Mouse (Mus musculus) midbrain, embryonic 11.5 days (tissue): ENCODE results near the gene Mthfr. TPM values are rescaled to one million over a fixed set of nuclear protein-coding genes. Genes with fewer than 3 reads are reported as not detected.
A peak's percentile ranks its signal among the peaks of the same experiment; 100 is the strongest.
"Not testable (repeated sequence)": the region's sequence is repeated elsewhere in the genome, so short reads cannot be mapped to it uniquely, and the experiment has no call there.

Experiments used
- ATAC-seq: fragments of 200-750 bp; cut with Nextera tagmentation; 2 replicates; pipeline ENCODE4 v1.8.0; 2017; ENCODE audit warnings: moderate TSS enrichment, moderate library complexity; ENCODE audit not compliant: low FRiP score
- DNase-seq: peaks from one replicate; pipeline ENCODE4 v3.0.0; 2015; ENCODE audit warnings: low spot score; ENCODE audit errors: missing footprints
- H3K27ac ChIP-seq: fragments of 300-500 bp; sonication (generic); 2 replicates; pipeline ENCODE4 v1.5.1; 2014; ENCODE audit warnings: low read depth, low read length
- H3K27me3 ChIP-seq: fragments of 300-500 bp; sonication (generic); 2 replicates; pipeline ENCODE4 v1.6.1; 2014; ENCODE audit warnings: mild to moderate bottlenecking, low read length, moderate library complexity, mixed read lengths; ENCODE audit not compliant: control insufficient read depth, insufficient read depth
- H3K36me3 ChIP-seq: fragments of 300-500 bp; sonication (generic); 2 replicates; pipeline ENCODE4 v1.6.1; 2014; ENCODE audit warnings: mild to moderate bottlenecking, low read length, moderate library complexity, mixed read lengths; ENCODE audit not compliant: control insufficient read depth, insufficient read depth
- H3K4me1 ChIP-seq: fragments of 300-500 bp; sonication (generic); 2 replicates; pipeline ENCODE4 v1.6.1; 2014; ENCODE audit warnings: low read length; ENCODE audit not compliant: control insufficient read depth, insufficient read depth
- H3K4me2 ChIP-seq: fragments of 300-500 bp; sonication (generic); 2 replicates; pipeline ENCODE4 v1.6.1; 2014; ENCODE audit warnings: mild to moderate bottlenecking, moderate library complexity
- H3K4me3 ChIP-seq: fragments of 300-500 bp; sonication (generic); 2 replicates; pipeline ENCODE4 v1.5.1; 2014; ENCODE audit warnings: low read depth, low read length
- H3K9ac ChIP-seq: fragments of 300-500 bp; sonication (generic); 2 replicates; pipeline ENCODE4 v1.6.1; 2014; ENCODE audit warnings: low read length
- H3K9me3 ChIP-seq: fragments of 300-500 bp; sonication (generic); 2 replicates; pipeline ENCODE4 v1.6.1; 2016; ENCODE audit warnings: low read length; ENCODE audit not compliant: control insufficient read depth
- WGBS: fragments of 180-500 bp; shearing (Covaris S2); extraction: QIAGEN DNeasy Blood & Tissue Kit; methylation state at CpG from one replicate; pipeline ENCODE4 v1.1.7; 2014; 5-methylcytosine and 5-hydroxymethylcytosine counted together
- polyA plus RNA-seq: library from polyadenylated mRNA; unstranded; fragments of >200 nt; fragmentation: Nextera tagmentation; extraction: Ambion mirVana; gene quantifications from 2 replicates; pipeline ENCODE4 v1.2.1, GENCODE M21; 2014

Gene Mthfr
- polyA plus RNA-seq, 1 experiment from 2014 or later, result 17.8 TPM

GRCm38 (mm10) chr4:148033858-148034410 is 4.9 kb upstream of the Mthfr start:
- 58% methylated on average over 7 of the region's 7 CpGs for WGBS
- Histone ChIP-seq H3K4me1 (peaks cover 6% of the 10 kb centered on the region), H3K9ac (no peak overlapping the region), H3K9me3 (no peaks in the 10 kb centered on the region), H3K4me2 (no peak overlapping the region), H3K36me3 (peaks cover 5% of the 10 kb centered on the region; the same call in 1 of the 2 replicates), H3K27ac (no peak overlapping the region), H3K27me3 (no peaks in the 10 kb centered on the region), H3K4me3 (no peak overlapping the region)
- ATAC-seq, result no peak
- peak; percentile 54 for DNase-seq

GRCm38 (mm10) chr4:148035440-148035839 is 3.4 kb upstream of the Mthfr start:
- no peak for ATAC-seq
- Histone ChIP-seq H3K4me2 (no peak overlapping the region), H3K4me3 (no peak overlapping the region), H3K36me3 (0 out of 2 replicates have a peak, but pooled peaks cover 3% of the 10 kb centered on the region), H3K9ac (no peak overlapping the region), H3K27ac (no peak overlapping the region), H3K4me1 (peaks cover 19% of the 10 kb centered on the region), H3K9me3 (no peaks in the 10 kb centered on the region), H3K27me3 (no peaks in the 10 kb centered on the region)
- no peak for DNase-seq
- 88% methylated on average over 3 of the region's 3 CpGs for WGBS

GRCm38 (mm10) chr4:148038079-148038599 is 738 bp upstream of the Mthfr start:
- Histone ChIP-seq H3K36me3 (0 out of 2 replicates have a peak, but pooled peaks cover 3% of the 10 kb centered on the region), H3K9me3 (no peaks in the 10 kb centered on the region), H3K27me3 (no peaks in the 10 kb centered on the region), H3K4me2 (peak overlapping the region; percentile 73), H3K4me1 (peaks cover 34% of the 10 kb centered on the region), H3K27ac (peak overlapping the region; percentile 65), H3K4me3 (peak overlapping the region; percentile 94), H3K9ac (peak overlapping the region; percentile 89)
- DNase-seq (peak; percentile 85), ATAC-seq (no peak)
- WGBS, result 7% methylated on average over 26 of the region's 26 CpGs

GRCm38 (mm10) chr4:148039254-148040028 is 564 bp downstream of the Mthfr start:
- Histone ChIP-seq H3K9ac (peak overlapping the region; percentile 68), H3K4me2 (peak overlapping the region; percentile 83), H3K9me3 (no peaks in the 10 kb centered on the region), H3K4me1 (peaks cover 34% of the 10 kb centered on the region), H3K4me3 (peak overlapping the region; percentile 94), H3K27me3 (no peaks in the 10 kb centered on the region), H3K36me3 (0 out of 2 replicates have a peak, but pooled peaks cover 3% of the 10 kb centered on the region), H3K27ac (peak overlapping the region; percentile 36; the same call in 1 of the 2 replicates)
- 22% methylated on average over 19 of the region's 19 CpGs for WGBS
- DNase-seq (peak; percentile 86), ATAC-seq (no peak)

GRCm38 (mm10) chr4:148040029-148040830 is 1.4 kb downstream of the Mthfr start:
- Histone ChIP-seq H3K4me2 (peak overlapping the region; percentile 83), H3K9me3 (no peaks in the 10 kb centered on the region), H3K36me3 (peaks cover 5% of the 10 kb centered on the region; the same call in 1 of the 2 replicates), H3K9ac (peak overlapping the region; percentile 73; the same call in 1 of the 2 replicates), H3K4me3 (peak overlapping the region; percentile 45), H3K27ac (peak overlapping the region; percentile 78), H3K4me1 (peaks cover 34% of the 10 kb centered on the region), H3K27me3 (no peaks in the 10 kb centered on the region)
- 60% methylated on average over 15 of the region's 15 CpGs for WGBS
- ATAC-seq, result no peak
- DNase-seq, result no peak

- peak overlapping the region; percentile 78 for H3K27ac ChIP-seq
- ATAC-seq (peak; percentile 70), DNase-seq (peak; percentile 97)
- H3K4me2 ChIP-seq, result peak overlapping the region; percentile 83
- H3K27me3 ChIP-seq, result no peaks in the 10 kb centered on the region
- H3K4me1 ChIP-seq, result peaks cover 34% of the 10 kb centered on the region
- WGBS, result under 1% methylated on average over 19 of the region's 19 CpGs
- peaks cover 5% of the 10 kb centered on the region; the same call in 1 of the 2 replicates for H3K36me3 ChIP-seq
- peak overlapping the region; percentile 73 for H3K9ac ChIP-seq
- H3K4me3 ChIP-seq, result peak overlapping the region; percentile 45
- no peaks in the 10 kb centered on the region for H3K9me3 ChIP-seq
Measured at GRCm38 (mm10) chr4:148040933-148041610, 2.2 kb downstream of the Mthfr start.

- ATAC-seq (no peak), DNase-seq (peak; percentile 90)
- H3K9me3 ChIP-seq, result no peaks in the 10 kb centered on the region
- peak overlapping the region; percentile 73 for H3K9ac ChIP-seq
- H3K27me3 ChIP-seq, result no peaks in the 10 kb centered on the region
- peaks cover 36% of the 10 kb centered on the region for H3K4me1 ChIP-seq
- 5% methylated on average over 16 of the region's 16 CpGs for WGBS
- H3K4me3 ChIP-seq, result peak overlapping the region; percentile 45
- peaks cover 2% of the 10 kb centered on the region; the same call in 1 of the 2 replicates for H3K36me3 ChIP-seq
- H3K4me2 ChIP-seq, result peak overlapping the region; percentile 83
- peak overlapping the region; percentile 78 for H3K27ac ChIP-seq
Measured at GRCm38 (mm10) chr4:148041611-148042191, 2.8 kb downstream of the Mthfr start.

- not testable (repeated sequence) for H3K27ac ChIP-seq, H3K9me3 ChIP-seq, H3K36me3 ChIP-seq, H3K4me2 ChIP-seq, H3K9ac ChIP-seq, H3K27me3 ChIP-seq, H3K4me3 ChIP-seq, ATAC-seq
- peaks cover 30% of the 10 kb centered on the region for H3K4me1 ChIP-seq
- peak; percentile 59 for DNase-seq
- WGBS, result 90% methylated on average over 6 of the region's 8 CpGs
Measured at GRCm38 (mm10) chr4:148043327-148043726, 4.5 kb downstream of the Mthfr start.
